In genomic region chr1:84102052-84102451, GRCm38 (mm10) we compare ENCODE assay signal across 10 mouse cellular contexts.
DNase-seq lines count a peak whose midpoint lies in the region; ATAC-seq and TF ChIP-seq lines count a peak whose summit lies in the region.
"Had no signal": no experiment of that assay in that cellular context is flagged by ENCODE, and none has a peak within 500 bp of the region (broad histone marks: within the 10 kb centered on the region; RNA-seq: fewer than 3 reads in every experiment).

No protein-coding gene starts in this region.

- no peak overlapping the region for H3K4me2 ChIP-seq in heart, postnatal 0 days (ENCODE audit: low read depth, low read length)
- no peak overlapping the region for H3K4me2 ChIP-seq in liver, postnatal 0 days (ENCODE audit: low read depth, low read length)
- no peak overlapping the region for H3K4me2 ChIP-seq in liver, embryonic 12.5 days
- H3K4me2 ChIP-seq: hindbrain, embryonic 12.5 days; limb, embryonic 15.5 days had no signal

- no peak for ATAC-seq in heart, postnatal 0 days (ENCODE audit: insufficient read depth, low read depth)
- ATAC-seq in liver, postnatal 0 days = no peak
- ATAC-seq in liver, embryonic 12.5 days = no peak

- TF ChIP-seq EP300 in heart, postnatal 0 days (IDR thresholded peaks at IDR 0.05; ENCODE audit: low read depth) = no peak
- no peak for TF ChIP-seq EP300 in liver, postnatal 0 days (IDR thresholded peaks at IDR 0.05; ENCODE audit: low read depth)

- no peaks in the 10 kb centered on the region for H3K27me3 ChIP-seq in heart, postnatal 0 days (ENCODE audit: control insufficient read depth, insufficient read depth, low read length)
- H3K27me3 ChIP-seq in liver, postnatal 0 days (ENCODE audit: insufficient read depth, low read length) = no peaks in the 10 kb centered on the region
- no peaks in the 10 kb centered on the region for H3K27me3 ChIP-seq in liver, embryonic 12.5 days (replicated peaks)
- H3K27me3 ChIP-seq: hindbrain, embryonic 12.5 days; limb, embryonic 15.5 days had no signal

- no peaks in the 10 kb centered on the region for H3K4me1 ChIP-seq in heart, postnatal 0 days (ENCODE audit: control insufficient read depth, insufficient read depth)
- H3K4me1 ChIP-seq in liver, postnatal 0 days (ENCODE audit: insufficient read depth) = no peaks in the 10 kb centered on the region
- H3K4me1 ChIP-seq in liver, embryonic 12.5 days = no peaks in the 10 kb centered on the region
- H3K4me1 ChIP-seq: hindbrain, embryonic 12.5 days had no signal

- no peak overlapping the region for H3K4me3 ChIP-seq in heart, postnatal 0 days (ENCODE audit: low read depth, low read length)
- no peak overlapping the region for H3K4me3 ChIP-seq in liver, postnatal 0 days (ENCODE audit: low read depth, low read length)
- no peak overlapping the region for H3K4me3 ChIP-seq in liver, embryonic 12.5 days
- H3K4me3 ChIP-seq: hindbrain, embryonic 12.5 days; limb, embryonic 15.5 days had no signal

- no peak overlapping the region for H3K9ac ChIP-seq in heart, postnatal 0 days (replicated peaks; ENCODE audit: low read depth, low read length)
- H3K9ac ChIP-seq in liver, postnatal 0 days (replicated peaks) = no peak overlapping the region
- H3K9ac ChIP-seq in liver, embryonic 12.5 days = no peak overlapping the region
- H3K9ac ChIP-seq: hindbrain, embryonic 12.5 days; limb, embryonic 15.5 days had no signal

- H3K9me3 ChIP-seq in heart, postnatal 0 days (replicated peaks; ENCODE audit: control insufficient read depth, low read length) = no peaks in the 10 kb centered on the region; the same call in 1 of the 2 replicates
- H3K9me3 ChIP-seq in liver, postnatal 0 days (ENCODE audit: low read length) = no peaks in the 10 kb centered on the region
- H3K9me3 ChIP-seq in liver, embryonic 12.5 days (replicated peaks) = no peaks in the 10 kb centered on the region
- H3K9me3 ChIP-seq: hindbrain, embryonic 12.5 days; limb, embryonic 15.5 days had no signal

- WGBS in heart, postnatal 0 days = 73% methylated on average over 2 of the region's 2 CpGs
- WGBS in liver, postnatal 0 days (ENCODE audit: insufficient replicate concordance) = 86% methylated on average over 2 of the region's 2 CpGs
- 61% methylated on average over 2 of the region's 2 CpGs for WGBS in liver, embryonic 12.5 days (ENCODE audit: insufficient replicate concordance)

- H3K27ac ChIP-seq in heart, postnatal 0 days (ENCODE audit: low read depth) = no peak overlapping the region
- no peak overlapping the region for H3K27ac ChIP-seq in liver, postnatal 0 days (ENCODE audit: low read depth)
- H3K27ac ChIP-seq in liver, embryonic 12.5 days = no peak overlapping the region
- H3K27ac ChIP-seq: hindbrain, embryonic 12.5 days; limb, embryonic 15.5 days had no signal

- peak; percentile 30 for TF ChIP-seq CTCF in heart, postnatal 0 days (IDR thresholded peaks at IDR 0.05; ENCODE audit: low read depth)
- TF ChIP-seq CTCF in liver, postnatal 0 days (IDR thresholded peaks at IDR 0.05; ENCODE audit: low read depth) = peak; percentile 40

- H3K36me3 ChIP-seq in heart, postnatal 0 days (replicated peaks; ENCODE audit: control insufficient read depth, insufficient read depth, low read length) = no peaks in the 10 kb centered on the region
- 0 out of 2 replicates have a peak, but pooled peaks cover 3% of the 10 kb centered on the region for H3K36me3 ChIP-seq in liver, postnatal 0 days (replicated peaks; ENCODE audit: insufficient read depth, low read length)
- no peaks in the 10 kb centered on the region for H3K36me3 ChIP-seq in liver, embryonic 12.5 days
- H3K36me3 ChIP-seq: hindbrain, embryonic 12.5 days; limb, embryonic 15.5 days had no signal

- DNase-seq in heart, postnatal 0 days (ENCODE audit: low spot score) = no peak
- no peak for DNase-seq in heart, adult 9 months (ENCODE audit: low spot score in 2 of 2)
- no peak for DNase-seq in liver, postnatal 0 days
- DNase-seq in R1 (ENCODE audit: low read depth, low spot score) = peak; percentile 59
- peak; percentile 7 for DNase-seq in embryo, embryonic 9.5 days (ENCODE audit: extremely low spot score)
- no peak for DNase-seq in gastrocnemius, adult 8-10 months (ENCODE audit: low spot score in 2 of 2)
- DNase-seq: cerebellum, adult 11 months had no signal

Comparison
In these comparisons a context has a peak if more than half of its experiments do, and no peak if none do; other contexts are left out.
1. DNase-seq: peak in R1 (single experiment) and embryo, embryonic 9.5 days (single experiment); none in heart, postnatal 0 days (single experiment), heart, adult 9 months (0 of 2), liver, postnatal 0 days (single experiment) and gastrocnemius, adult 8-10 months (0 of 2).